Mouse (Mus musculus): ENCODE measurements around the gene Arhgap10.

GRCm38 (mm10) chr8:77350121-77350777, 167.5 kb downstream of the Arhgap10 start:
- TF ChIP-seq EP300 (IDR thresholded peaks at IDR 0.05; ENCODE audit: low read depth), result no peak
- no peak for TF ChIP-seq CTCF (IDR thresholded peaks at IDR 0.05; ENCODE audit: low read depth)

Data from heart, postnatal 0 days (tissue).